Mouse (Mus musculus) brain, embryonic 14.5 days (tissue): ENCODE results near the gene Fmnl2. TPM values are rescaled to one million over a fixed set of nuclear protein-coding genes. Genes with fewer than 3 reads are reported as not detected.

ENCODE experiments used
- DNase-seq: peaks from one replicate; pipeline ENCODE4 v3.0.0-alpha.2; 2011; ENCODE audit warnings: low read depth
- CTCF ChIP-seq: fragments of 200-500 bp; IDR thresholded peaks from 2 replicates; pipeline ENCODE4 v1.5.1; 2012; ENCODE audit warnings: inconsistent platforms, mild to moderate bottlenecking, moderate library complexity, borderline replicate concordance; ENCODE audit not compliant: insufficient read depth, insufficient read length; ENCODE audit errors: extremely low read depth
- POLR2A ChIP-seq: fragments of 200-500 bp; IDR thresholded peaks from 2 replicates; pipeline ENCODE4 v1.6.1; 2012; ENCODE audit warnings: mild to moderate bottlenecking, inconsistent platforms, borderline replicate concordance; ENCODE audit not compliant: poor library complexity, insufficient read depth, insufficient read length, severe bottlenecking; ENCODE audit errors: extremely low read depth
- polyA plus RNA-seq: library from polyadenylated mRNA; depleted of rRNA; stranded (reverse); fragments of >200 nt; gene quantifications from 2 replicates; pipeline ENCODE4 v1.2.3, GENCODE M21; 2012

Fmnl2 gene
- polyA plus RNA-seq, 1 experiment, result 45.8 TPM

GRCm38 (mm10) chr2:52999524-52999969 lies 141.9 kb downstream of the Fmnl2 start:
- peak; percentile 72 for DNase-seq
- no peak; the same call in 1 of the 2 replicates for TF ChIP-seq CTCF
- no peak for TF ChIP-seq POLR2A

GRCm38 (mm10) chr2:53000446-53000845 lies 142.8 kb downstream of the Fmnl2 start:
- TF ChIP-seq POLR2A (no peak), CTCF (no peak)
- no peak for DNase-seq

GRCm38 (mm10) chr2:53006161-53006560 lies 148.5 kb downstream of the Fmnl2 start:
- TF ChIP-seq CTCF, result no peak
- TF ChIP-seq POLR2A, result no peak
- DNase-seq, result peak; percentile 32

GRCm38 (mm10) chr2:53007142-53007541 lies 149.5 kb downstream of the Fmnl2 start:
- TF ChIP-seq POLR2A (no peak), CTCF (peak; percentile 61)
- peak; percentile 64 for DNase-seq

GRCm38 (mm10) chr2:53013051-53013450 lies 155.4 kb downstream of the Fmnl2 start:
- no peak for DNase-seq
- TF ChIP-seq CTCF (no peak), POLR2A (no peak)

- DNase-seq, result no peak
- TF ChIP-seq POLR2A (no peak), CTCF (no peak)
Observed at GRCm38 (mm10) chr2:53014451-53014850, 156.8 kb downstream of the Fmnl2 start.

GRCm38 (mm10) chr2:53022982-53023381 lies 165.3 kb downstream of the Fmnl2 start:
- TF ChIP-seq POLR2A (no peak), CTCF (no peak)
- no peak for DNase-seq

GRCm38 (mm10) chr2:53026056-53026769 lies 168.6 kb downstream of the Fmnl2 start:
- no peak for DNase-seq
- TF ChIP-seq CTCF, result no peak
- TF ChIP-seq POLR2A, result no peak

GRCm38 (mm10) chr2:53028868-53029267 lies 171.2 kb downstream of the Fmnl2 start:
- DNase-seq, result no peak
- TF ChIP-seq CTCF (no peak), POLR2A (no peak)

- DNase-seq, result peak; percentile 74
- TF ChIP-seq POLR2A, result no peak
- TF ChIP-seq CTCF, result no peak
Observed at GRCm38 (mm10) chr2:53029716-53030431, 172.2 kb downstream of the Fmnl2 start.

GRCm38 (mm10) chr2:53030432-53030826 lies 172.8 kb downstream of the Fmnl2 start:
- no peak for DNase-seq
- TF ChIP-seq CTCF (no peak), POLR2A (no peak)
